Mouse (Mus musculus) heart, adult 9 months (tissue): ENCODE results near the gene Fhl2.
A peak's percentile ranks its signal among the peaks of the same experiment; 100 is the strongest.

ENCODE experiments used
- DNase-seq, 2 experiments: peaks; one replicate each; pipeline ENCODE4 v3.0.0; 2022; ENCODE audit warnings: low spot score in 2 of 2

The Fhl2 gene

GRCm38 (mm10) chr1:43112882-43113281 lies 83.9 kb downstream of the Fhl2 start:
- peak in 1 of 2 experiments; percentile 51 for DNase-seq

DNA sequence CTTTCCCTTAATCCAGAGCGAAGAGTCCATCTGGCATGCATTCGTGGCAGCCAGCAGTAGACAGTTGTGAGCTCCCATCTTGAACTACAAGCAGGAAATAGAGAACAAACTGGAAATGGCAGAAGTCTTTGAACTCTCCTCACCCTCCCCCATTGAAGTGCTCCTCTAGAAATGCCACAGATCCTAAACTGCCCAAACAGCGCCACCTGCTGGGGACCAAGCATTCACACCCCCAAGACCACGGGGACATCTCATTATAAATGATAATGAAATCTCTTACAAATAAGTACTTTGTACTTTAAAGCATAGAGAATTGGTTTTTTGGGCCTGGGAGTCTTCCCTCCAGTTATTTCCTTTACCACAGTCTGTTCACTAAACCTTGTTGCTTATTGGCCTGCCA lies 86.2 kb downstream of the Fhl2 start:
- no peak for DNase-seq

DNA sequence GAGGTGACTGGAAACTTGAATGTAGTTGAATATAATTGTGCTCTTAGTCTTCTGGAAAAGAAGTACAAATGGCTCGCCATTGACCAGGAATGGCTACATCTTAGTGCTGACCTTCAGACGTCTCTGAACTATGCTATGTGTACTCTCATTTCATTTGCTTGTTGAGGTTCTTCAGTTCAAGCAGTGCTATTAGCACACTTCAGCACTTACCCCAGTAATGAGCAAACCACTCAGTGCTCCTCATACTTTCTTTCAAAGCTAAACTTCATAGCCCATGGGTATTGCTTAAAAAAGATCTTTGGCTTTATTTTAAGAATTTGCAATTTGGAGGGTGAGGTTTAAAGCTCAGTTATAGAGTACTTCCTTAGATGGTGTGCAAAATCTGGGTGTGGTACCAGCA lies 88.1 kb downstream of the Fhl2 start:
- no peak for DNase-seq

GRCm38 (mm10) chr1:43098031-43098984 lies 98.5 kb downstream of the Fhl2 start, which contains the start of the genes Tgfbrap1 and AI597479:
Tgfbrap1 (minus strand) TSS chr1:43098637.
AI597479 (plus strand) TSS chr1:43098710.
- DNase-seq = peak; percentile 90

- no peak for DNase-seq
These were observed 102.6 kb downstream of the Fhl2 start for GRCm38 (mm10) chr1:43094206-43094605.

DNA sequence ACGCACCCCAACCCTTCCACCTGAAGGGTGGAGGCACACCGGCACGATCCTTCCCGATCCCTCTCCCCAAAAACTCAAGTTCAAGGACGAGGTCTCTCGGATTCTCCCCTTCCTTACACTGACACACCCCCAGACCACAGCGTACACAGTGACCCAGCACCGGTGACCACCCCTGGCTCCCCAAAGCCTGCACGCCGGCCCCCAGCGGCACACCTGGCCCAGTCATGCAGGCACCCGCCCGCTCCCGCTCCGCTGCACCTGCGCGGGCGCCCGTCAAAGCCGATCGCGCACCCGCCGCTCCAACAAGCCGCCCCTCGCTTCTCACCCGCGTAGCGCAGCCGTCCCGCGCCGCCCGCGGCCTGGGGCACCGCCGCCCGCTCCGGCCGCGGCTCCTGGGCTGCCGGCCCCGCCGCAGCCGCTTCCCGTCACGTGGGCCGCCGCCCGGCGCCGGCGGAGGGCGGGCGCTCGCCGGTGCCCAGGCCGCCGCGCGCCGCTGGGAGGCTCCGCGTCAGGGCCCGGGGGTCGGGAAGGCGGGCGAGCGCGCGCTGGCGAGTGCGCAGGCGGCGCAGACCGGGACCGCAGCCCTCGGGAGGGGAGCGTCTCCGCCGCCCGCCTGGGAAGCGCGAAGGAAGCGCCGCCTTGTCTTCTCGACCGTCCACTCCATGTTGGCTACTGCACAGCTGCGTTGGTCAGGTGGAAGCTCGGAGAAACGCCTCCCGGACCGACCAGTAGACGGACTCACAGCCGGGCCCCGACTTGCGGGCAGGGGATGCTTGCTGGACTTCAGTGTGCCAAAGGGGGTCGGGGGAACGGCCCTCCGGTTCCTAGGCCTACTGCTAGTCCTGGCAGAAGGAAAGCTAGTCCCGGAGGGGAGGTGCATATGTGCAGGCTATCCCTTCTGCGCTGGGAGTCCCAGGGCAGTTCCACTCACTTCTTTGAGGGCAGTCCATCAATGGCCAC lies 104.4 kb downstream of the Fhl2 start:
- peak; percentile 79 to 80 for DNase-seq

DNA sequence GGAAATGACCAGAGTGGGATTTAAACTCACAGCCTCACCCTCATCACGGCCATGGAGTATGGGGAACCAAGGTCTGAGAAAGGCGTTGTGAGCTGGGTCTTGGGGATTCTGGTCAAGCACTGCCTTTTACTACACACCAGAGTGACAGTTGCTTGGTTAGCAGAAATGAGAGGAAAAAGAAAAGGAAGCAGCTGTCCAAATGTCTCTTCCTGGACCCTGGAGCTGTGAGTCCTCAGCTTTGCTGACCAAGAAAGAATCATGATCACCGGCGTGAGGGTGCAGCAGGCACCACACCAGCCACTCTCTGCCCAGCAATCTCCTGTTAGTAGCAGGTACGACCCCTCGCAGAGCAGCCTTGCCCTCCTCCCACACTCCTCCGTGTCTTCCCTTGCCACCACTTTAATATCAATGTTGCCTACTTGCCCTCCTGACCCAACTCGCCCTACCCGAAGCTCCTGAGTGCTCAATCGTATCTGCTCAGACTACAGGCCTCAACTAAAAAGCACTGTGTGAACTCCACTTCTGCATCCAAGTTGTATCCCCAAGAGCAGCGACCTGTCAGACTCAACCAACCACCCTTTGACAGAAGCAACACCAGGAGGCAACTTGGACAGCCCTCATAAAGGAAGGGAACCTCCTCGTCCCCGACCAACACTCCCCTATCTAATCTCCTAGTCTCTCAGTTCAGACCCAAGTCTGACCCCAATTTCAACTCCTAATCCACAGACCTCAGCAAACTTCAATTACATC lies 105.3 kb downstream of the Fhl2 start:
- DNase-seq = peak in 1 of 2 experiments; percentile 42

DNA sequence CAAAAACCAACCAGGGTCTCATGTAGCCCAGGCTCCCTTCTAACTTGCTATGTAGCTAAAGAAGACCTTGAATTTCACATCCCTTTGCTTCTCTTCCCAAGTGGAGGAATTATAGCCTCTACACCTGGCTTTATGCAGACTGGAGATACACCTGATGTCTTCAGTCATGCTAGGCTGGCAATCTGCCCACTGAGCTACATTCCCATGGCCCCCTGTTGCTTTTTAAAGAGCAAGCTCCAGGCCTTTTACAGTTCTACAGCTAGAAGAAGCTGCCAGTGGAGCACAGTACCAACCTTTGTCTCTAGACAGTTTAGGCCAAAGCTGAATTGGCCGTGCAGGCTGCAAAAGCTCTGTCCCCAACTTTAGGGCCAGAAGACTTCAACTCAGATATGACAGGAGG lies 106.4 kb downstream of the Fhl2 start:
- DNase-seq = no peak

DNA sequence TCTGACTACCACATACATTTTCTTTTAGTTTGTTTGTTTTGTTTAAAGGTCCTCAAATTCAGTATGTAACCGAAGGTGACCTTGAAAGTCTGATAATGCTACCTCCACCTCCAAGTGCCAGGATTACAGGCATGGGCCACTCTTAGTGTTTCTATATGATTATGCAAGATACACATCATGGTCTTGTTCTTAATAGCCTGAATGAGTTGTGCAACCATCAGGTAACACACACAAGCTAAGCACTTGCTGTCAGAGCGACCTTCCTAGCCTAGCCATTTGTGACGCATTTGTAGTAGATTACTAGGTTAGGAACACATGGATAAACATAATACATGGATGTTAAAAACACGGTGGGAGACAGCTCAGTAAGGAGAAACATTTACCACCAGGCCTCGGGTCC lies 113.8 kb downstream of the Fhl2 start:
- no peak for DNase-seq

- DNase-seq = no peak
These were observed 118.7 kb downstream of the Fhl2 start for GRCm38 (mm10) chr1:43078124-43078523.

- no peak for DNase-seq
These were observed 122.0 kb downstream of the Fhl2 start for GRCm38 (mm10) chr1:43074791-43075190.
